12 mouse cellular contexts compared by ENCODE assay signal in the genomic region with DNA sequence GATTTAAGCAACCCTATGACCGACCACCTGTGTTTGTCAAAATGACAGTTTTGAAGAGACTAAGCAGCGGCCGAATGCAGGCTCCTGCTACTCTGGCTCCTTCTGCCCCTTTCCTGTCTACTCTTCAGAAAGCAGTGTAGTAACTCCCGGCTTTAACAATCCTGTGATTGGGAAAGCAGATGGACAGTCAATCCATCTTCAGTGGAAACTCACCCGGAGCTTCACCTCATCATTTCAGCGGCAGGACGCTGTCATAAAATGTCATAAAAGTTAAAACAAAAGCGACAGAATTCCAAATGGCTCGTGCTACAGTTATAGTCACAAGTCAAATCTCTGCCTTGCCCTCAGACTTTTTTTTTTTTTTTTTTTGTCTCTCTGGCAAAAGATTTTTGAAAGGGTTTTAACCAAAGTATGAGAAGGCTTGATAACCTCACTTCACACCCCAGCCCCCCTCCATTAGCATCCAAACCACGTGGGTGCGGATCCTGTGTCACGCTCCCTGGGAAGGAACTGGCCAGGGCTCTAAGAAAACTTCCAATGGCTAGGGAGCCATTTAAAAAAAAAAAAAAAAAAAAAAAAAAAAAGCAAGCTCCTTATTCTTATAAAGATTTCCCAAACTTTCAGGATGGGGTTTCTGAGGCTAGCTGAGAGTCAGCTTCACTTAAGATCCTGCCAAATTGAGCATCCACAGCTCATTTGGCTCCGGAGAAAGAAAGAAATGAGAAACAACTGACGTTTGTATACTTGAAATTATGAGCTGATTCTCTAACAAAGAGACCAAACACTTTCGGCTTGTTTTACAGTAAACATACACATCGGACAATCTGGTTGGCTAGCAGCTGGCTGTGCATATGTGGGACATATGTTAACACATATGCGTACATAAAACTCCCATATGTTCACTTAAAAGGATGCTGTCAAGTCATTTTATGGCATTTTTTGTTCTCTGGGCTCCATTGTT. TPM values are rescaled to one million over a fixed set of nuclear protein-coding genes. Genes with fewer than 3 reads are reported as not detected.
A peak's percentile ranks its signal among the peaks of the same experiment; 100 is the strongest.
DNase-seq lines count a peak whose midpoint lies in the region; ATAC-seq lines count a peak whose summit lies in the region.
"Had no signal": no experiment of that assay in that cellular context is flagged by ENCODE, and none has a peak within 500 bp of the region (broad histone marks: within the 10 kb centered on the region; RNA-seq: fewer than 3 reads in every experiment).

No protein-coding gene starts in this region.

- WGBS in forebrain, embryonic 14.5 days: 70% methylated on average over 17 of the region's 17 CpGs
- 81% methylated on average over 17 of the region's 17 CpGs for WGBS in forebrain, embryonic 11.5 days
- WGBS in limb, embryonic 12.5 days: 27% methylated on average over 17 of the region's 17 CpGs
- WGBS in neural tube, embryonic 13.5 days: 29% methylated on average over 17 of the region's 17 CpGs

- no peak overlapping the region for H3K4me2 ChIP-seq in forebrain, embryonic 14.5 days (ENCODE audit: low read length)
- H3K4me2 ChIP-seq in forebrain, embryonic 11.5 days (ENCODE audit: low read depth, low read length, severe bottlenecking): no peak overlapping the region
- H3K4me2 ChIP-seq in limb, embryonic 12.5 days: peak overlapping the region; percentile 44
- H3K4me2 ChIP-seq in neural tube, embryonic 13.5 days: peak overlapping the region; percentile 9; the same call in 1 of the 2 replicates
- H3K4me2 ChIP-seq: hindbrain, embryonic 15.5 days; midbrain, embryonic 15.5 days had no signal

- H3K27ac ChIP-seq in forebrain, embryonic 14.5 days (ENCODE audit: low read depth, low read length): no peak overlapping the region
- H3K27ac ChIP-seq in forebrain, embryonic 11.5 days (ENCODE audit: low read depth, low read length): no peak overlapping the region
- H3K27ac ChIP-seq in limb, embryonic 12.5 days: peak overlapping the region; percentile 64; the same call in 1 of the 2 replicates
- H3K27ac ChIP-seq in neural tube, embryonic 13.5 days (replicated peaks): no peak overlapping the region
- H3K27ac ChIP-seq: heart, adult 2 months; hindbrain, embryonic 15.5 days; midbrain, embryonic 15.5 days had no signal

- H3K9me3 ChIP-seq in forebrain, embryonic 14.5 days (replicated peaks; ENCODE audit: control insufficient read depth, low read length): no peaks in the 10 kb centered on the region
- H3K9me3 ChIP-seq in forebrain, embryonic 11.5 days (ENCODE audit: control insufficient read depth, low read length): no peaks in the 10 kb centered on the region
- no peaks in the 10 kb centered on the region for H3K9me3 ChIP-seq in limb, embryonic 12.5 days
- no peaks in the 10 kb centered on the region for H3K9me3 ChIP-seq in neural tube, embryonic 13.5 days
- H3K9me3 ChIP-seq: hindbrain, embryonic 15.5 days; midbrain, embryonic 15.5 days had no signal

- H3K36me3 ChIP-seq in forebrain, embryonic 14.5 days (ENCODE audit: control insufficient read depth, insufficient read depth, low read length): no peaks in the 10 kb centered on the region
- no peaks in the 10 kb centered on the region for H3K36me3 ChIP-seq in forebrain, embryonic 11.5 days (ENCODE audit: control insufficient read depth, insufficient read depth, low read length)
- H3K36me3 ChIP-seq in limb, embryonic 12.5 days: no peaks in the 10 kb centered on the region
- H3K36me3 ChIP-seq in neural tube, embryonic 13.5 days: no peaks in the 10 kb centered on the region
- H3K36me3 ChIP-seq: hindbrain, embryonic 15.5 days; midbrain, embryonic 15.5 days had no signal

- H3K9ac ChIP-seq in forebrain, embryonic 14.5 days (ENCODE audit: low read length): no peak overlapping the region
- H3K9ac ChIP-seq in forebrain, embryonic 11.5 days (ENCODE audit: low read length): no peak overlapping the region
- no peak overlapping the region for H3K9ac ChIP-seq in limb, embryonic 12.5 days (replicated peaks)
- H3K9ac ChIP-seq in neural tube, embryonic 13.5 days: no peak overlapping the region
- H3K9ac ChIP-seq: hindbrain, embryonic 15.5 days; midbrain, embryonic 15.5 days had no signal

- H3K27me3 ChIP-seq in forebrain, embryonic 14.5 days (replicated peaks; ENCODE audit: control insufficient read depth, insufficient read depth, low read length): no peaks in the 10 kb centered on the region
- H3K27me3 ChIP-seq in forebrain, embryonic 11.5 days (ENCODE audit: control insufficient read depth, insufficient read depth, low read length): no peaks in the 10 kb centered on the region
- H3K27me3 ChIP-seq in limb, embryonic 12.5 days: no peaks in the 10 kb centered on the region
- no peaks in the 10 kb centered on the region for H3K27me3 ChIP-seq in neural tube, embryonic 13.5 days
- H3K27me3 ChIP-seq: hindbrain, embryonic 15.5 days; midbrain, embryonic 15.5 days had no signal

- intact Hi-C loops in left cerebral cortex, postnatal 14 days (cut with DNase I): no loop called here
- intact Hi-C loops in left cerebral cortex, postnatal 10 days (cut with DNase I): no loop called here

- H3K4me3 ChIP-seq in forebrain, embryonic 14.5 days (ENCODE audit: low read depth, low read length): no peak overlapping the region
- no peak overlapping the region for H3K4me3 ChIP-seq in forebrain, embryonic 11.5 days (ENCODE audit: low read depth, low read length)
- H3K4me3 ChIP-seq in limb, embryonic 12.5 days (replicated peaks): no peak overlapping the region
- H3K4me3 ChIP-seq in neural tube, embryonic 13.5 days: no peak overlapping the region
- H3K4me3 ChIP-seq: heart, adult 2 months; hindbrain, embryonic 15.5 days; midbrain, embryonic 15.5 days had no signal

- H3K4me1 ChIP-seq in forebrain, embryonic 14.5 days (ENCODE audit: control insufficient read depth, insufficient read depth, low read length): no peaks in the 10 kb centered on the region
- no peaks in the 10 kb centered on the region for H3K4me1 ChIP-seq in forebrain, embryonic 11.5 days (replicated peaks; ENCODE audit: control insufficient read depth, insufficient read depth, low read length)
- peaks cover 6% of the 10 kb centered on the region for H3K4me1 ChIP-seq in limb, embryonic 12.5 days (replicated peaks)
- no peaks in the 10 kb centered on the region; the same call in 1 of the 2 replicates for H3K4me1 ChIP-seq in neural tube, embryonic 13.5 days (replicated peaks)
- H3K4me1 ChIP-seq: hindbrain, embryonic 15.5 days; midbrain, embryonic 15.5 days had no signal

- ATAC-seq in forebrain, embryonic 14.5 days: peak; percentile 84
- ATAC-seq in forebrain, embryonic 11.5 days (replicated peaks; ENCODE audit: low FRiP score): no peak
- peak; percentile 75; the same call in 1 of the 2 replicates for ATAC-seq in limb, embryonic 12.5 days (ENCODE audit: insufficient number of reproducible peaks, insufficient read depth, low FRiP score, low TSS enrichment, low read depth)
- ATAC-seq in neural tube, embryonic 13.5 days (ENCODE audit: low read depth): no peak
- ATAC-seq in megakaryocyte-erythroid progenitor cell, adult 5-6 weeks (replicated peaks; ENCODE audit: low FRiP score, low TSS enrichment, poor library complexity, severe bottlenecking): no peak
- ATAC-seq: midbrain, embryonic 15.5 days had no signal

- DNase-seq in forebrain, embryonic 14.5 days (ENCODE audit: low spot score): peak; percentile 84
- no peak for DNase-seq in forebrain, embryonic 11.5 days (ENCODE audit: low spot score)
- peak; percentile 1 to 4 for DNase-seq in left cerebral cortex, postnatal 14 days (ENCODE audit: low spot score in 2 of 2)
- DNase-seq in left cerebral cortex, postnatal 10 days (ENCODE audit: extremely low spot score in 1 of 2, low spot score in 2 of 2): no peak
- no peak for DNase-seq in spleen, postnatal 14 days (ENCODE audit: low spot score in 2 of 2)
- DNase-seq: adrenal gland, postnatal 36 days had no signal

RNA-seq across cellular contexts. Expression of gene Tspan8, which starts 40.4 kb away (rescaled TPM):
- polyA plus RNA-seq in forebrain, embryonic 14.5 days (2014; fragmentation: Nextera tagmentation; extraction: Ambion mirVana): 0.25 and 0.34 TPM in 2 replicates
- 0.39 TPM in 2 replicates for polyA plus RNA-seq in forebrain, embryonic 11.5 days (2014; fragmentation: Nextera tagmentation; extraction: Ambion mirVana)
- 1 to 10 TPM in 1 of 2 experiments, under 1 TPM in 1; 0.68 to 1.2 TPM for total RNA-seq in left cerebral cortex, postnatal 14 days (2021)
- total RNA-seq in left cerebral cortex, postnatal 10 days (2021): 1 to 10 TPM in 1 of 2 experiments, under 1 TPM in 1; 0.99 to 1.3 TPM
- 1.1 and 1.5 TPM in 2 replicates for polyA plus RNA-seq in limb, embryonic 12.5 days (2016; fragmentation: Nextera tagmentation; extraction: Ambion mirVana)
- polyA plus RNA-seq in neural tube, embryonic 13.5 days (2015; fragmentation: Nextera tagmentation; extraction: Ambion mirVana): 0.65 and 1.5 TPM in 2 replicates
- total RNA-seq in megakaryocyte-erythroid progenitor cell, adult 5-6 weeks (2014; fragmentation: Nextera tagmentation): 50.8 and 55.7 TPM in 2 replicates
- total RNA-seq in megakaryocyte-erythroid progenitor cell, adult 5-6 weeks (2017): 85.7 and 105 TPM in 2 replicates

Comparison
In these comparisons a context has a peak if more than half of its experiments do, and no peak if none do; other contexts are left out.
1. ATAC-seq: peak in forebrain, embryonic 14.5 days (single experiment) and limb, embryonic 12.5 days (single experiment); none in forebrain, embryonic 11.5 days (single experiment), neural tube, embryonic 13.5 days (single experiment) and megakaryocyte-erythroid progenitor cell, adult 5-6 weeks (single experiment).
2. DNase-seq: peak in forebrain, embryonic 14.5 days (single experiment) and left cerebral cortex, postnatal 14 days (2 of 2); none in forebrain, embryonic 11.5 days (single experiment), left cerebral cortex, postnatal 10 days (0 of 2) and spleen, postnatal 14 days (0 of 2).
3. H3K4me2 ChIP-seq: peak in limb, embryonic 12.5 days (single experiment) and neural tube, embryonic 13.5 days (single experiment); none in forebrain, embryonic 14.5 days (single experiment) and forebrain, embryonic 11.5 days (single experiment).